Mouse (Mus musculus) CH12F3 (cell line): ENCODE measurements around the gene Sec11a.

Experiments
- in situ Hi-C: fragments of 300-500 bp; cut with MboI; formaldehyde crosslinking; loops from 2 replicates; pipeline ENCODE4 v1.14.3; 2020; ENCODE audit warnings: low sequenced_read_pairs

The Sec11a gene

GRCm38 (mm10) chr7:80900944-80901501 lies 46.6 kb downstream of the Sec11a start, which contains the start of gene Wdr73:
Gene Wdr73 (minus strand): TSS chr7:80901269.
- in situ Hi-C loops: no loop called here

DNA sequence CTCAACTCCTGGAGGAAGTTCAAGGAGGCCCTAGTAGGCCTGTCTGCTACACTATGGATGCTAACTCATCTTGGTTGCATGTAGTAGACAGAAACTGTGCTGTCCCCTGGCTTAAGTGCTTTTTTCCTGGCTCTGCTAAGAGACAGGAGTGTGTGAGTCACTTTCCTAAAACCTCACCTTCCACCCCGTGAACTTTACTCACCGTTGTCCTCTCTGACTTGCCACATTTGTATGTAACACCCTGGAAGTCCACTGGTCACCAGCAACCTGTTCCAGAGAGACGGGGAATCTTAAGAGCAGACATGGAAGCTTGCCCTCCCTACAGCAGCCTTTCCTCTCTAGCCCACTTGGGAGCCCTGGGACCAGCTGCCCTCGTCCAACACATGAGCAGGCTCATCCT lies 49.9 kb downstream of the Sec11a start:
- in situ Hi-C loops: no loop called here

DNA sequence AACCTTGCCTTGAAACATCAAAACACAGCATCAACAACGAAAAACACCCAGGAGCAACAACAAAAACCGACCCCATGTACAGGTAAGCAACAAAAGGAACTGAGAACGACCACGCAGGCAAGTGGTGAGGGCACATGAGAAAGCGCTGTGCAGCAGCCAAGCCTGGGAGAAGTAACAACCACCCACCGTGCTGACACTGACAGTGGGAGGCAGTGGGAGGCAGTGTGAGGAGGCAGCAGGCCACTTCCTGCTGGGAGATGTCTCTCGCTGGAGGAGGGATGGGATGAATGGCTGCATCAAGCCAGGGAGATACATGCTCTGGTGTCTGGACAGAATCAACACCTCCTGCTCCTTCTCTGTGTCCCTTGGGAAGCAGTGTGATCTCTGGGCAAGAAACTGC lies 50.4 kb downstream of the Sec11a start:
- in situ Hi-C loops: no loop called here

DNA sequence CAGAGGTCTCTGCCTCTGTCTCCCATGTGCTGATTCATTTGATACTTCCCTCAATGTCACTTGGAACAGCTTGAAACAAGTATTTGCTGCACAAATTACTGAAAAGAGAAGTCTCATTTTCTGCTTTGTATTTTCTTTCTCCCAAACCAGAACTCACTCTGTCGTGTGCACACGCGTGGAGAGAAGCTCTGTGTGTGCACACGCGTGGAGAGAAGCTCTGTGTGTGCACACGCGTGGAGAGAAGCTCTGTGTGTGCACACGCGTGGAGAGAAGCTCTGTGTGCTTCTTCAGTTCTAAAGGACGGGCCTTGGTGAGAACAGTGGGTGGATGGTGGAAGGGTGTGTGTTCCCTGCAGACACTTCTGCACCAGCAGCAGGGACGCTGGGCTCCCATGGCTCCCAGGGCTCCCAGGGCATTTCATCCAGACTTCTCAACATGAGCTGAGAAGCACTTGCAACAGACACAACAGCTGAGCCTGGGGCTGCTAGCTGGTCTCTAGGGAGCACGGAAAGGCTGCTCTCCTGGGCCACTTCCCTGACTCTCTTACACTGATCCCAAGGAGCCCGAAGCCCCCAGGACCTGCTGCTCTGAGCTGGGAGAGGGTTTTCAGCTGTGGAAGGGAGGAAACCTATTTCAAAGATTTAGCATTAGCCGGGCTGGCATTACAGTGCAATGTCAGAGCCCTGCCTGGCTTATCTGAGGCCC lies 52.6 kb downstream of the Sec11a start:
- in situ Hi-C loops: no loop called here

DNA sequence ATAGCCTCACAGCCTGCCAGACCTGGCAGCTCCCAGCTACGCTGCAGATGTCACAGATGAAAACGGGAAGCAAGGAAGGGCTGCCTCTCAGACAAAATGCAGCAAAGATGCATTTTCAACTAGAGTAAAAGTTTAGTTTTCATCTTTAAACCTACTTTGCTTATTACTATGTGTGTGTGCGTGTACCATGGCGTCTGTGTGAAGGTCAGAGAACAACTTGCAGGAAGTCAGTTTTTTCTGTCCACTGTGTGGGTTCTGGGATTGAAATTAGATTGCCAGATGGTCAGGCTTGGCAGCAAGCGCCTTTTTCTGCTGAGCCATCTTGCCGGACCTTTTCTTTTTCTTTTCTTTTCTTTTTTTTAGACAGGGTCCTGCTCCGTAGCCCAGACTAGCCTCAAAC lies 53.4 kb downstream of the Sec11a start:
- in situ Hi-C loops: no loop called here

DNA sequence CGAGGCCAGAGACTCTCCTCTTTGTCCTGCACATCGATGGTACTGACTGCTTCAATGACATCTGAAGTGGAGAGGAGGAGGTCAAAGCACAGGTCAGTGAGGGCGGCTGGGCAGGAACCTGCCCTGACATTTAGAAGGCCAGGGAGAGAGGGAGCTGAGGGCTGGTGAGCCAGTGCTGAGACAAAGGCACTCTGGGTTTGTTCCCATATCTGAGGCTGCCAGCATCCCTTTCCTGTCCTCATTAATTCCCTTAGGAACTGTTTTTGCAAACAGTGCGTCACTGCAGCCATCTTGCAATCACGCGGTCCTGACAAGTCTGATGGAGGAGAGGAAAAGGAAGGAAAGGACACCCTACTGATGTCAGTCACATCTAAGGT lies 53.8 kb downstream of the Sec11a start:
- in situ Hi-C loops: no loop called here

DNA sequence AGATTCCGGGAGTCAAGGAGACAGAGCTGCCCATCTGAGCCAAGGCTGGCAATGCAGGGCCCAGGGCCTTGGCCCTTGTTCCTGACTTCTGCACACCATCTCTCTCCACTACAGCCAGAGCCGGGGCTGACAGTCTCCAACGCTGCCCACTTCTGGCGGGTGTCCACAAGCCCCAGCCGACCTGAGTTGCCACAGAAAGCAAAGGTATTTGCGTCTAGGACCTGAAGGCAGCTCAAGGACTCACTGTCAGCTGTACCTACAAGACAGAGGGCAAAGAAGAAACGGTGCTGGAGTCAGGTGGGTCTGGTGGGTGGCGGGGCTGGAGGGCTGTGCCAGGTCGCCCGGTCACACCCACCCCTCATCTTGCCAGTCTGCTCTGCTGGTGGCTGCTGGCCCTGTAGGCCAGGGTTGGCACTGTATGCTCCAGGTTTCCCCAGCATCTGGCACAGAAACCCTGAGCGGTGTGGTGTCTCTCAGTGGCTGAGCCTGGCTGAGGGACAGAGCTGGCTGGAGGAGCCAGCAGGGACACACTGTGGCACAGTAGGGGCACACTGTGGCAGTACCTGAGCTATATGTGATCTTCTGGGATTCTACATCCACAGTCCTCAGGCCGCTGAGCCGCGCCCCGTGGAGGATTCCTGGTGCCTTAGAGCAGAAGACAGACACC lies 54.4 kb downstream of the Sec11a start:
- in situ Hi-C loops: no loop called here

DNA sequence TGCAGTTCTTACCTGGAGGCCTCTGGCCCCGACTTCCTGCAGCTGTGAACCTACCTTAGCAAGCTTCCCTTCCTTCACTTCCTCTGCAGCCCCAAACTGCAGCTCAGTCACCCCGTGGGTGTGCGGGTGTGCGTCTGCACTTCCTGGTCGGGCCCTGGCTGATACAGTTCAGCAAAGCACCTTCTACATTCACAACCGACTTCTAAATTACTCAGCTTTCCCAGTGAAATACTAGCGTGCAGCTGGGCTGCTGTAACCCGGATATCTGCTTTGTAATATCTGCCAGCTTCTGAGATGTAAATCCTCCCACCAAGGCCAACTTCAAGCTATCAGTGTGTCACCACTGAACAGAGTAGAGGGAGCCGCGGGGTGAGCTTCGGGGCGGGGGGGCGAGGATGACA lies 57.7 kb downstream of the Sec11a start:
- in situ Hi-C loops: no loop called here

DNA sequence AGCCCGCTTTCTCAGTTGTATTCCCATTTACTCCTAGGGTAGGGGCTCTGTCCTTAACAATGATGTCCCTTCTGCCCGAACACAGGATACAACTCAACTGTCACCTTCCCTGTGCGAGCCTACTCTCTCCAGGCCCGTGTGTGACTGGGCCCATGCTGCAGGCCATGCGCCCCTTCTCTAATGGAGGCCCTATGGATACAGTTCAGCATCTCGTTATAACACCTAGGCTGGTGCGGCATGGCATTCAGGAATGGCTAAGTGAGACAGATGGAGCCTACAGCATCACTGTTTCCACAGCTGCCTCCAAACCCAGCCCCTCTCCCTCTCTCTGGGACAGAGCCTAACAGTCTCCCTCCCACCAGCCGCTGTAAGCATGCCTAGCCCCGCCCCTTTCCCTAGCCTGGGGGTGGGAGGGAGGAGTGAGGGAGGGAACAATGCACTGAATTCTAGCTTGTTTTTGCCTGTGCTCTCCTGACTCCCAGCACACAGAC lies 58.5 kb downstream of the Sec11a start:
- in situ Hi-C loops: no loop called here

DNA sequence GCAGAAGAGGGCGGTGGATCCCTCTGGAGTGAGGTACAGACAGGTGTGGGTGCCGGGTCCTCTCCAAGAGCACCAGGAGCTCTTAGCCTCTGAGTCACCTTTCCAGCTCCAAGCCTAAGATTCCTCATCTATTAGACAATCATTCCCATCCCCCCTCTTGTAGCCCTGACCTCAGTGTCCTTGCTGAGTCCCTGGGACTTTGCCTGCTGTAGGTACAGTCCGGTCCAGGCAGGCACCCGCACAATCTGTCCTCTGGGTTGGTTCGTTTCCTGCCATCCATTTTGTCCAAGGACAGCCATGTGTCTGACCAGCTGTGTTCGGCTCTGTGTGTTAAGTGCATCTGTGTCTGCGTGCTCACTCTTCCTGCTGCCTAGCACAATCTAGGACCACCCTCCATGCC lies 59.0 kb downstream of the Sec11a start:
- in situ Hi-C loops: no loop called here

DNA sequence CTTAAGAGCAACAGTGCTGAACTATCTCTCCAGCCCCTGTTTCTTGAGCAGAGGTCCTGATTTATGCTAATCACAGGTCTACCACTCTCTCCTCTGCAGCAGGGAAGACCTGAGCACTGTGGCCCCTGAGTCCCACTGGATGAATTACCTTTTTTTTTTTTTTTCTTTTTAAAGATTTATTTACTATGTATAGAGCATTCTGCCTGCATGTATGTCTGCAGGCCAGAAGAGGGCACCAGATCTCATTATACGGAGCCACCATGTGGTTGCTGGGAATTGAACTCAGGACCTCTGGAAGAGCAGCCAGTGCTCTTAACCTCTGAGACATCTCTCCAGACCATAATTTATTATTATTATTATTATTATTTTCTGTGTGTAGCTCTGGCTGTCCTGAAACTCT lies 61.9 kb downstream of the Sec11a start:
- in situ Hi-C loops: no loop called here

GRCm38 (mm10) chr7:80882830-80883505 lies 64.6 kb downstream of the Sec11a start:
- in situ Hi-C loops: no loop called here

DNA sequence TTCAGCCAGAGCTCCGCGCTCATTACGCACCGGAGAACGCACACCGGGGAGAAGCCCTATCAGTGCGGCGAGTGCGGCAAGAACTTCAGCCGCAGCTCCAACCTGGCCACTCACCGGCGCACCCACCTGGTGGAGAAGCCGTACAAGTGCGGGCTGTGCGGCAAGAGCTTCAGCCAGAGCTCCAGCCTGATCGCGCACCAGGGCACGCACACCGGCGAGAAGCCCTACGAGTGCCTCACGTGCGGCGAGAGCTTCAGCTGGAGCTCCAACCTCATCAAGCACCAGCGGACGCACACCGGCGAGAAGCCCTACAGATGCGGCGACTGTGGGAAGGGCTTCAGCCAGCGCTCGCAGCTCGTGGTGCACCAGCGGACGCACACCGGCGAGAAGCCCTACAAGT lies 71.9 kb downstream of the Sec11a start:
- in situ Hi-C loops: no loop called here

- in situ Hi-C loops: no loop called here
Measured at GRCm38 (mm10) chr7:80873631-80874030, 73.9 kb downstream of the Sec11a start.

- in situ Hi-C loops: no loop called here
Measured at GRCm38 (mm10) chr7:80873038-80873437, 74.5 kb downstream of the Sec11a start.

DNA sequence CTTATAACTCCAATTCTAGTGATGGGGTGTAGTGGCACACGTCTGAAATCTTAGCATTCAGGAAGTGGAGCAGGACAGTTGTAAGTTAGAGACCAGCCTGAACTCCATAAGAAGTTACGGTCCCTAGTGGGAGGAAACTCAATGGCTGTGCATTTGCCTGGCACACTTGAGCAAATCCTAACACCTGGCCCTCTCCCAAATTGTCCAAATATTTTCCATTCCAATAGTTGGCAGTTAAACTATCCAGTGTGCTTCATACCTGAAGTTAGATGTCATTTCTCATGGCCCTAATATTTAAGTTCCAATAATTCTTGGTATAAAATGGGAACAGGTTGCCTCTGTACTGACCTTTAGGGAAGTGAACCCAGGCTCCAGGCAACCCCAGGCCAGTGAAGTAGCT lies 78.9 kb downstream of the Sec11a start:
- in situ Hi-C loops: no loop called here

DNA sequence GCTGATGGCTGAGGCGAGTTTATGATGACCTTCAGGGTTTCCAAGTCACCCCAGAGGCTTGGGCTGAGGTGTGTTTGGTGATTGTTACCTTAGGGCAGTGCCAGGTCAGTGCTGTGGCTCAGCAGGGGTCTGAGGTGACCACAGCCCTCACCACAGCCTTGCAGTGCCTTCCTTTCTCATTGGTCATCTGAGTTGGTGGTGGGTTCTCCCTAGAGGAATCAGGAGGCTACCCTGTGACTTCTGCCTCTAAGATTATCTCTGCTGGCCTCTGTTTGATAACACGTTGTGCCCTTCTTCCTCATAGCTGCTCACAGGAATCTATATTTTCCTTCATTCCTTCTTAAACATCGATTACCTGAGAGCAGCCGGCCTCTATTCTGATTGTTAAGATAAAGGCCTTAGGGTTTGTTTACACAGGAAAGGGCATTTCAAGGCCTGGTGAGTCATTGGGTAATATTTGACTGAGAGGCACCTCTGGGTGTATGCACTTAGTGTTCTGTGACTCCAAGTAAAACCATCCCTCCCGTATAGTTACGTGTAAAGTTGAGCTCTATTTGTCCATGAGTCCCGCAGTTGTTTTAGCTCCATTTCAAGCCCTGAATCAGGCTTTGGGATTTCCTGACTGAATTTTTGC lies 80.9 kb downstream of the Sec11a start:
- in situ Hi-C loops: no loop called here

DNA sequence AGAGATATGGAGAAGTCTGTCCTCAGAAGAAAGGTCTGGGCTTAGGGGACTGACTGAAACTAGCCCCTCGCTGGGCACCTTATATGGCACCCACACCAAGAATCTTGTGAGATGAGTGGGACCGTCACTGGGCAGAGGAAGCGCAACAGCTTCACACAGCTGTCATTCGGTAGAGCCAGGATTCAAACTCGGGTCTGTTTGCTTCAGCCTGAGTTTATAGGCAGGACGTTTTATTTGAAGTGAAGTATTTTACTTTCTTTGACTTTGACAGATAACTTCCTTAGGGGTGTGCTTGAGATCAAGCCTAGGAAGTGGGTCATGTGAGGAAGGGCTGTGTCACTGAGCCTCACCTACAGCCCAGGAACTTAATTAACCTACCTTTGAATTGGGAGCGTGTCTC lies 82.1 kb downstream of the Sec11a start:
- in situ Hi-C loops: no loop called here

DNA sequence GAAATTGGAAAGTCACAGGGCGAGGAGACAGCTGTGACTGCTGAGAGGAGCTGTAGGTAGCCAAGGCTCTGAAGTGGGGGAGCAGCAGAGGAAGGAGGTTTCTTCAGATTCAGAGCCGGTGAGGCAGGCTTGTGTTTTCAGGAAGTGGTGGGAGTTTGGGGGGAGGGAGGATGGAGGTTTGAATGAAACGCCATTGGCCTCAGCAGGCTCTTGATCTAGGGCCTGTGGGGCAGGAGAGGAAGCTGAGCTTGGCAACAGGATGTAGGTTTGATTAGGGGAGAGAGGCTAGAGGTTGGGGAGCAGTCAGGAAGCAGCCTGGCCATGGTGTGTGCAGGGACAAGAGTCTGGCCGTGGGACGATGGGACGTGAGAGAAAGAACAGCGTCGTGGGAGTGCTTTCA lies 82.7 kb downstream of the Sec11a start:
- in situ Hi-C loops: no loop called here

DNA sequence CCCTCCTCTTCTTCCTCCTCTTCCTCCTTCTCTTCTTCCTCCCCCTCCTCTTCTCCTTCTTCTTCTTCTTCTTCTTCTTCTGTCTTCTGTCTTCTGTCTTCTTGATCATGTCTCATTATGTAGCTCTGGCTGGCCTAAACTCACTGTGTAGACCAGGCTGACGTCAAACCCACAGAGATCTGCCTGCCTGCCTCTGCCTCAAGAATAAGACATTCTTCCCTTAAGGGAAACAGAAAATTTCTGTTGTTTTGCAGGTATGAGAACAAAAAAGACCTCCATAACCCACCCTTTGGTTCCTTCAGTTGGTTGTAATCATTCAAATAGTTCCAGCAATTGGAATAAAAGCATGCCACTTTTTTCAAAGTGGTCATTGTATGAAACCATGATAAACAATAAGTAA lies 83.4 kb downstream of the Sec11a start:
- in situ Hi-C loops: no loop called here

DNA sequence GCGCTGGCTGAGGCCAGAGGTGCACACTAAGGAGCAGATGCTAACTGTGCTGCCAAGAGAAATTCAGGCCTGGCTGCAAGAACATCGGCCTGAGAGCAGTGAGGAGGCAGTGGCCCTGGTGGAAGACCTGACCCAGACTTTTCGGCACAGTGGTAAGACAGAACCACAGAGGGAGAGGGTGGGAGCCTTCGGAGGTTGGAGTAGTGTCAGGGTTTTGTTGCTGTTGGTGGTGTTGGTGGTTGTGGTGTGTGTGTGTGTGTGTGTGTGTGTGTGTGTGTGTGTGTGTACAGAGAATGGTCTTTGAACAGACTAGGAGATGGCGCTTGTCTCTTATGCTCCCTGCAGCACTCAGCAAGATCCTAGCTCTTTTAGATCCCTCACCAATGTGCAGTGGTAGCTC lies 84.1 kb downstream of the Sec11a start:
- in situ Hi-C loops: no loop called here
